Mouse (Mus musculus): ENCODE data around the gene Rlbp1. TPM values are rescaled to one million over a fixed set of nuclear protein-coding genes. Genes with fewer than 3 reads are reported as not detected.

Gene Rlbp1
- total RNA-seq (2021): 10 to 100 TPM; 22.4 to 32.9 TPM
- long read RNA-seq, transcript Rlbp1-201 (9 exons, 2,134 nt): minor isoform, 6 of 45 reads
- long read RNA-seq, transcript Rlbp1-202 (9 exons, 2,142 nt): major isoform, 28 of 45 reads
- long read RNA-seq, partial matches to known transcripts: 3 of 45 reads
- long read RNA-seq, other reads (novel, unspliced or antisense): 8 of 45 reads

DNA sequence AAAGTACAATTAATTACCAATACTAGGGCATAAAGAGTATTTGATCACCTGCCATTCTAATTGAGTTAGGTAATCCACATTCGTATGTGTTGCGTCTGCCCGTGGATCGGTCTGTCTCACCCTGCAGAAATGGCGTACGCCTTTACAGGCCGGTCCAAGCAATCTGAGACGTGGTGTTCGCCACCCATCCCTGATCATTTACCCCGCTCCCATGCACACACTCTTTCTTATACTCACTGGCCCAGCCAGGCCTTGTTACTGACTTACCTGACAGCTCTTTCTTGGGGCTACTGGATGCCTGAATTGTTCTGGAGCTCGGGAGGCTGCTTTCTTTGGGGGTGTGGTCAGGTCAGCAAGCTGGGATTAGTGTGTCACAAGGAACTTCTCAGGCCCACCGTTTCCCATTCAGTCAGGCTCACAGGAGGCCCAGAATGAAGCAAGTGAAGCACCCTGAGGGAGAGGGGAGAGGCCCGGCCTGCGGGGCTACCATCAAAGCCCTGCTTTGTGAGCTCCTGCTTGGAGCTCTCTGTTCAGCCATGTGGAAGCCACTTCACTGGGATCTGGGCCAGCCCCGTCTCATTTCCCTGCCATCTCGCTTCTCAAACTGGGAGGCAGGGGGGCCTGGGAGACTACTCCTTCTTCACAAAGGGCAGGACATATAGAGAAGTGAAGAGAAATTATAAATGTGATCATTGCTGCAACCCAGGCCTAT lies at the start of gene Rlbp1:
Rlbp1 (minus strand) TSS at position 627 of the 712 bp plus-strand sequence.
- DNase-seq (ENCODE audit: low spot score in 2 of 2): peak; percentile 70 to 74

DNA sequence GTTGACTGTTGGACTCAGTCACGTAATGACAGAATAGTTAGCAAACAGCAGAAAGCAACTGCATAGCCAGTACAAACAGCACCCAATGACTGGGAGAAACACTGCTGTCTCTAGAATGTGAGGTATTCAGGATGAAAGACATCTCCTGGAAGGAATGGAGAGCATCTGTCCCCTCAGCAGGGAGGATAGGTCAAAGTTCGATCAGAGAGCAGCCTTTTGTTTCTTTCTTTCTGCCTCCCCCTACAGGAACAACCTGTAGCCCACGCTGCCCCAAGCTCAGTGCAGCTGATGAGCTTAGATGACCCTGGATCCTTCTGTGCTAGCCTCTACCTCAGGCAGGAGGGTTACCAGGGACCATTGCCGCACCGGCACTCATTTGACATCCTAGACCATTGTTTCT lies 41.4 kb upstream of the Rlbp1 start:
- DNase-seq (ENCODE audit: low spot score in 2 of 2): no peak

DNA sequence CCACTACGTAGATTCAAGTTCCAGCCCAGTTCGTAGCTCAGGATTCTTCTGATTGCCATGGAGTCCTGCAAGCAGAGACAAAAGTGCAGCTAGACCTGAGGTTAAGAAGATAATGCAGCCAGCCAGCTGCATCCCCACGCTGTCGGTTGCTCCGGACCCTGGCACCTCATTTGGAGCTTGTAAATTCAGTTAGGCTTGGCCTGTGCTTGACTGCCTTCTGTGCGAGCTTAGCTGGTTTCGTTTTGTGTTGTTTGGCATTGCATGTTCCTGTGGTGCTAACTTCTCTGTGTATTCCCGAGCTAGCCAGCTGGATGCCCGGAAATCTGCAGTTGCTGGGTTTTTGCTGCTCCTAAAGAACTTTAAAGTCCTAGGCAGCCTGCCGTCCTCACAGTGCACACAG lies 39.0 kb upstream of the Rlbp1 start:
- no peak for DNase-seq (ENCODE audit: low spot score in 2 of 2)

DNA sequence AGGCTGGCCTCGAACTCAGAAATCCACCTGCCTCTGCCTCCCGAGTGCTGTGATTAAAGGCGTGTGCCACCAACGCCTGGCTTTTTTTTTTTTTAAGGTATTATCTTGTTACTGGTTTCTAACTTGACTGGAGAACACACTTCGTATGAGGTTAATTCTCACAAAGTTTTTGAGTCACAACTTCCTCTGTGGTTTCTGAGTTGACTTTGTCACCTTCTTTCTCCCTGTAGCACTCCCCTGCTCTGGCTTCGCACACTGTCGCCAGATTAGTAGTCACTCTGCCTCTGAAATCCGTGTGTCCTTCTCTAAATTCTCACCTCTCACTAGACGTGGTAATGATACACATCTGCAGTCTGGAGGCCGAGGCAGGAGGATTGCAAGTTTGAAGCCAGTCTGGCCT lies 36.0 kb upstream of the Rlbp1 start:
- no peak for DNase-seq (ENCODE audit: low spot score in 2 of 2)

DNA sequence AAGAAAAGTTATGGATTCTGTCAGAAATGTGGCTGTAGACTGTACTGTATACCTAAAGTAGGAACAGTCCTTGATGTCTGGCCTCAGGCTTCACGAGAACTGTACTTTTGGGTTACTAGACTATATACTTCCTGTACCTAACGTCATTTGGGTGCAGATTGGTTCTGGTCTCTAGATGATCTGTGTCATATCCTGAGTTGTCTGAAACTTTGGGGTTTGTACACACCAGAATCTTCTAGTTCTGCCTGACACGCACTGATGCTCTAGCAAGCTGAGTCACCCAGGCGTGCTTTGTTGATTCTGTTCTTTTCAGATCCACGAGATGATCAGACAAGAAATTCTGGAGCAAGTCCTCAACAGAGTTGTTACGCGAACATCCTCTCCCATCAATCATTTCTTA lies 33.1 kb upstream of the Rlbp1 start:
- no peak for DNase-seq (ENCODE audit: low spot score in 2 of 2)

DNA sequence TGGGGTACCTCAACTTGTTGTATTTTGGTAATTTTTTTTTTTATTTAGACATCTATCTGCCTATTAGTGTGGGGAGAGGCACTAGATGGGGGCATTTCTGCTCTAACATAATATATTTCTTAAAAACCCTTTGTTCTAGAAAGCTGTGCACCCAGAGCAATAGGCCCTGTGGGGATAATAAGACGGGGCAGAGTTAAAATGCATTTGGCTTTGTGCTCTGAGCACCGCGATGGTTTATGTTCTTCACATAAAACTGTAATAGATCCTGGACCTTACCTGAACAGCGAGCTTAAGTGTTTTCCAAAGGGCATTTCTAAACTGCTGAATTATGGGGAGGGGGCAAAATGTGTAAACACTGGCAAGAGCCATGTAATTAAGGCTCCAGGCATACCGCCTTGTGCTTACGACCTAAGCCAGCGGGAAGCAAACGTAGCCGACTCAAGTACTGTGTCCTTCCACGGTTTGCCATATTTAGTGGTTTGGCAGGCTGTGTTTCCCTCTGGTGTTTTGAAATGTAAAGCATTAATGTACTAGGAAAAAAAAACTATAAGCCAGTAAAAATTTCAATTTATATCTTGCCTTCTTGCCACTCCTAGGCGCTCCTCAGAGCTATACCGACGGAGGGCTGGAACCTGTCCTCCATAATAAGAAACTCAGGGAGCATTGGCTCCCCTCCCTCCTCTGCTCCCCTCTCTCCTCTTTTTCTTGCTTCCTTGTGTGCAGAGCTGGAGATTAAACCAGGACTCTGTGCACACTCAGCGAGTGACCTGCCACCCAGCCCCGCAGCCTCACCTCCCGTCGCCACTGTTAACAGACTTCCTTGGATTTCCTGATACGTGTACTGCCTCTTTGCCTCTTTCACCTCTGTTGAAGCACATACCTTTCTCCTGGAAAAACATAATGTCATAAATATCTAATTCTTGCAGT lies 27.9 kb upstream of the Rlbp1 start:
- no peak for DNase-seq (ENCODE audit: low spot score in 2 of 2)

DNA sequence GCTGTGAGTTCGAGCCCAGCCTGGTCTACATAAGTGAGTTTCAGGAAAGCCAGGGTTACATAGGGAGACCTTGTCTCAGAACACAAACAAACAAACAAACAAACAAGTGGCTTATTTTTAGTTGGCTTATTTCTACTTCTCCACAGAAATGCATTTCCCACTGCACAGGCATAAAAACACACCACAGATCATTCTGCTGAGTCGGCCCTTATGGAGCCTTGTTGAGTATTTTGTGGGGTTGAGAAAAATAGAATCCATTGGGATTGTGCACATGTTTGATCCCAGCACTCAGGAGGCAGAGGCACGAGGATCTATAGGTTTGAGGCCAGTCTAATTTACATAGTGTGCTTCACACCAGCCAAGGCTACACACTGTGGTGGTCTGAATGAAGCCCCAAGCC lies 13.4 kb upstream of the Rlbp1 start:
- DNase-seq (ENCODE audit: low spot score in 2 of 2): no peak

DNA sequence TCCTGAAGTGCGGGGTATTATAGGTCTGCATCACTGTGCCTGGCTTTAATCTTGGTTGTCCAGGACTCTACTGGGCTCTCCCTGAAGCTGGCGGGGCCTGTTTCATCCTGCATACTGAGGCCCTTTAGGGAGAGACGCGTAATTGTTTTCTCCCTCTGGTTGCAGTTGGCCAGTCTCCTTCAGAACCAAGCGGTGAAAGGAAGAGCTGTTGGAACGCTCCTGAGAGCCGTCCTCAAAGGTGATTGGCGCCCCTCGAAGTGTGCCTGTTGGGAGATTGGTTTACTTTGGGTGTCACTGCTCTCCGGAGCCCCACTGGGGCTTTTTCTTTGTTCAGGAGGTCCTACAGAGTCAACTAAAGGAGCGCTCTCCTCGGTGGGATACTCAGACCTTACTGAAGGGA lies 12.1 kb upstream of the Rlbp1 start:
- DNase-seq (ENCODE audit: low spot score in 2 of 2): no peak

DNA sequence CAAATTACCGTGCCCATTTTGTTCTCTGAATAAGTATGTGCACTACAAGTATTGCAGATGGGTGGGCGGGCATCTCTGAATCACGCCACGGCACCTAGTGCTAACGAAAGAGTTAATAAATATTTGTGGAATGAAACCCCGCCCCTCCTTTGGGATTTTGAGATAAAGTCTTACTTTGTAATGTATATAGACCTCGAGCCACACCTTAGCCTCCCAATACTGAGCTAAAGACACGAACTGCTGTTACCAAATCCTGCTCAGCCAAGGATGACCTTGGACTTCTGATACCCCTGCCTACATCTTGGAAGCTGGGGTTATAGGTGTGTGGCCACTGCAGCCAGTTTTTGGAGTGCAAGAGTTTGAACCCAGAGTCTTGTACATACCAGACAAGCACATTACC lies 11.6 kb upstream of the Rlbp1 start:
- no peak for DNase-seq (ENCODE audit: low spot score in 2 of 2)

DNA sequence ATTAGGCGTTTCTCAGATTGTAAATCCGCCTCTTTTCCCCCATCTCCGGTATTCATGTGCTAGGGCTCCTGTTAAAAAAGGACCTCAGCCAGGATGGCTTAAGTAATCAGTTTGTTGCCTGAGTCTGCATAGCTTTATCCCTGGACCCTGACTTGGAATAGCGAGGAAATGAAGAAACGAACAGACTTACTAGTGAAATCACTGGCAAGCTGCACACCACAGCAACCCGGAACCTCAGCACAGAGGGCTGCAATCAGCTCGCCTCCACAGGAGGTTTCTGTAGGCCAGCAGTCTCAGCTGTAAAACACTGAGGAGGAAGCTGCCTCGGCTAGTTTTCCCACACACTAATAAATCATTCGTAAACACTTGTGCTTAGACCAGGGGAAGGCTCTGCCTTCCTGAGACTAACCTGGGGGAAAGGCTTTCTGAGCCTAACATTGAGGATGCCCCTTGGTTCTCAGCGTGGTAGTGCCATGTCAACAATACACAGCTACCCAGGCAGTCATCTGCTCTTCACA lies 10.7 kb upstream of the Rlbp1 start:
- no peak for DNase-seq (ENCODE audit: low spot score in 2 of 2)

DNA sequence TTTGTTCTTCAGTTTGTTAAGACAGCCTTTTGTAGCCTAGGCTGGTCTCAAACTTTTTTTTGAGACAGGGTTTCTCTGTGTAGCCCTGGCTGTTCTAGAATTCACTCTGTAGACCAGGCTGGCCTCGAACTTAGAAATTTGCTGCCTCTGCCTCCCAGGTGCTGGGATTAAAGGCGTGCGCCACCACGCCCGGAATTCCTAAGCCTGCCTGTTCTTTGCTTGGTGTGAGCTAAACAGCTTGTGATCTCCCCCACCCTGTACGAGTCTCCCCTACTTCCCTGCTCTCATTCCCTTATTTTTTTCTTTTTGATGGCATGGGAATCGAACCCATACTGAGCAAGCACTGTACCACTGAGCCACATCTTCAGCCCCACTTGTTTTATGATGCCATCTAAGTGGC lies 8.3 kb upstream of the Rlbp1 start:
- no peak for DNase-seq (ENCODE audit: low spot score in 2 of 2)

DNA sequence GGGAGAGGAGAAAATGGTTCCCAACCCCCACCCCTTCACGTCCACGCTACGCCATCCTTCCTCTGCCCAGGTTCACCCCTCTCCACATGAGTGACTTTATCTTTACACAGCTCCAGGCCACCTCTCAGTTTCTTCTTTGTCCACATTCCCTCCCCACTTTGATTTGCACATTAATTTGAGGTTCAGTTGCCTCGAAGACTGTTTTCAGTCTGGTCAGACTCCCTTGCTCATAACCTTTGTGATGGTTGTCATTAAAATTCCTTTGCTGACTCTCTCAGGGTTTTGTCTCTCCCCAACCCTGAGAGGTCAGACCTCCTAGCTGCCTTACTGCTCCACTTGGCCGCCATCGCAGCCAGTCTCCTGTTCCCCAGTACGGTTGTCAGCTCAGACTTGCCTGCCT lies 7.8 kb upstream of the Rlbp1 start:
- no peak for DNase-seq (ENCODE audit: low spot score in 2 of 2)

DNA sequence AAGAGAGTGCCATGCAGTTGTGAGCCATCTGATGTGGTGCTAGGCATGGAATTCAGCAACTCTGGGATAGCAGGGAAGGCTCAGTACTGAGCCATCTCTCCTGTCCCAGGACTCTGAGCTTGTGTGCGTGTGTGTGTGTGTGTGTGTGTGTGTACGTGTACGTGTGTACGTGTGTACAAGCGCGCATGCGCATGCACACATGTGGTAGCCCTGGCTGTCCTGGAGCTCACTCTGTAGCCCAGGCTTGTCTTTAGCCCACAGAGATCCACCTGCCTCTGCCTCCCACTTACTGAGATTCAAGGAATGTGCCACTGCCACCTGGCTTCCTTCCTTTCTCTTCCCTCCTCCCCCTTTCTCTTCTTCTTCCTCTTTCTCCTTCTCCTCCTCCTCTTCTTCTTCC lies 7.1 kb upstream of the Rlbp1 start:
- DNase-seq (ENCODE audit: low spot score in 2 of 2): no peak

DNA sequence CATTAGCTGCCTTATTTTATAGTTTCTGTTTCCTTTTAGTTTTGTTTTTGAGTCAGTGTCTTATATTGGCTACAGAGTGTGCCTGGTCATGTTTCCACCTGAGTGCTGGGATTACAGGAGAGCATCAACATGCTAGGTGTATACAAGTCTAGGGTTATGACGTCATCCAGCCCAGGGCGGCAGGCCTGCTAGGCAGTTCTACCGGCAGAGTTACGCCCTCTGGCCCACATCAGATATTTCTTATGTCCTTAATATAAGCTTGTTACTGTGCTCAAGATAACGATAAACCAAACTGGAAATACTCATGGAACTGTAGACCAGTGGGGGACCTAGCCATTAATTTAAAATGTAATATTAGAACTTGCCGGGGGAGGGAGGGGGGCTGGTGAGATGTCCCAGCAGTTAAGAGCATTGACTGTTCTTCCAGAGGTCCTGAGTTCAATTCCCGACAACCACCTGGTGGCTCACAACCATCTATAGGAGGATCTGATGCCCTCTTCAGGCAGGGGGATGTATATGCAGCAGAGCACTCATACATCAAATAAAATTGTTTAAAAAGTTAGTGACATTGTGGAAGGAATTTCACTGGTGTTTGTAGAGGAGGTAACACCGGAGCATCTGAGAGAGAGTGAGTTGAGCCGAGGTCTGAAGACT lies 6.1 kb upstream of the Rlbp1 start:
- DNase-seq (ENCODE audit: low spot score in 2 of 2): no peak

DNA sequence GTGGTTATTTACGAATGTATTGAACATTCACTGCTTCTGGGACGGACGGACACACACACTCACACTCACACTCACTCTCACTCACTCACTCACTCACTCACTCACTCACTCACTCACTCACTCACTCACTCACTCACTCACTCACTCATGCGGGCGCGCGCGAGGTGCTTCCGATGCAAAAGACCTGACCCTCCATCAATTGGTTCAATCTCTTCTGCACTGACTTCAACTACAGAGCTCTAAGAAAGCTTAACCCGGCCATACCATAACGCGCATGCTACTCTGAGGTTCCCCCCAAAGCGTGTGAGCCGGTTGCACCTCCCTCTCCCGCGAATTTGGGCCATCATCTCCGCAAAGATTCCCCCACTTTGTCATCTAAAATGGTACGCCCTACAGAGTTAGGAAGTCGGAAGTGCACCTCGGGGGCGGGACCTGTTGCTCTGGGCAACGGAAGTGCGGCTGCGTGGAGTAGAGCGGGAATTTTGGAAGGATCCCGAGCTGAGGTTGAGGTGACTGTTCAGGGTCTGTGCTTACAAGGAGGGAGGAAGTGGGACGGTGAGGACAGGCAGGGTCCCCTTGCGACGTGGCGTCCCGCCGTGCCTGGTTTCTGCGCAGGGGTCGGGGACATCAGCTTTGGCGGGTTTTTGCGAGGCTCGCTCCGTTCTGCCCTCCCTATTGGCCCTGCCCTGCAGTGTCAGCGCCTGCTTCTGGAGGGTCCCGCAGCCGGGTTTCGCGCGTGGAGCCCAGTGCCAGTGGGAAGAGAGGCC lies 5.2 kb upstream of the Rlbp1 start, which contains the start of gene Fanci:
Fanci (plus strand) TSS at position 47 of the 767 bp plus-strand sequence.
- peak; percentile 97 for DNase-seq (ENCODE audit: low spot score in 2 of 2)

DNA sequence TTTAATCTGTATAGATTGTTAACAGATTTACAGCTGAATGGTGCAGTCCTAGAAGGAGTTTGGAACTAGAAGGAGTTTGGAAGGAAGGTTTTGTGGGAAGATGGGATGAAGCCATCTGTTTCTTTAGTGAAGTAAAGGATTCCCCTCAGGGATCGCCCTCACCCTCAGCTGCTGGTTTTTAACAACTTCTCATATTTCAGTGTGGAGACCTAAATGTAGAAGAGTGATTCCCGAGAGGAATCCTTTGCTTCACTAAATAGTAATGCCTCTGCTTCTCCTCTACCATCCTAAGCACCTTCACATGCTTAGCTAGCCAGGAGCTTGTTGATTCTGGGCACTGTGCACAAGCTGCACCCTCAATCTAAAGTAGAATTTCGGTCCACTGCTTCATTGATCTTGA lies 4.6 kb upstream of the Rlbp1 start:
- peak in 1 of 2 experiments; percentile 21 for DNase-seq (ENCODE audit: low spot score in 2 of 2)

DNA sequence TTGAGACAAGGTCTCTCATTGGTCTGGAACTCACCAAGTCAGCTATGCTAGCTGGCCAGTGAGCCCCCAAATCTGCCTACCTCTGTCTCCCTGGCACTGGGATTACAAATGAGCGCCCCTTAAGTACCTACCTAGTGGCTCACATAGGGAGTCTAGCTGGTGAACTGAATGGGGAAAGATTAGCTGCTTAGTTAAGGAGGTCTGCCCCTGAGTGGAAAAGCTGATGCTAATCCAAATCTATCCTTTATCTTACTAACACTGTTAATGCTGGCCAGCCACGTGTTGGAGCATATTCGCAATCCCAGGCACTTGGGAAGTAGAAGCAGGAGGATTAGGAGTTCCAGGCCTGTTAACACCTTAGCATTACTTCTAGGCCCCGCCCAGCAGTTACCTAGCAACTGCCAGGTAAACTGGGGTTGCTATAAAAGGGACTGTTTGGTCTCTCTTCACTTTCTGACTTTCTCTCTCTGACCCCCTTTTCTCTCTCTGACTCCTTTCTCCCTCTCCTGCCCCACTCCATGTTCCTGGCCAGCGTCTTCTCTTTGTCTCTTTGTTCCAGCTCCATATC lies 3.4 kb upstream of the Rlbp1 start:
- DNase-seq (ENCODE audit: low spot score in 2 of 2): no peak

DNA sequence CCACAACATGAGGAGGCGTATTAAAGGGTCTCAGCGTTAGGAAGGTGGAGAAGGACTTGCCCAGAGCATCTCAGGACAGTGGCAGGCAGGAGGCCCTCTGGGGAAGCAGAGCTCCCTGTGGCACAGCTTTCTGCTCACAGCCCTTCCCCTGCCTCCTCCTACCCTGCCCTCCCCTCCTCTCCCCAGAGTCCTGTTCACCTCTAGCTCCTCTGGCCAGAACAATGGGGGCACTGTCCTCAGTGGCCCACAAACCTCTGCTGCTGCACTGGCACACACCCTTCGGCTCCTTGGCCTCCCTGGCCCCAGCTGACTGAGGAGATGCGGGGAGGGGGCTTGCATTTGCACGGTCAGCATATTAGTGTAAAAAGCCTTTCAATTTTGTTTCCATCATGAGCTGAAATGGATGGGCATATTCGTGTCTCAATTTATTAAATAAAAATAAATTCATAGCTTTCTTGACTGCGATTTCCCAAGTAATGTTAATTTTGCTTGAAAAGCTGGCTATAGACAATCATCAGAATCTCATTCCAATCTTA lies 1.9 kb upstream of the Rlbp1 start:
- DNase-seq (ENCODE audit: low spot score in 2 of 2): no peak

DNA sequence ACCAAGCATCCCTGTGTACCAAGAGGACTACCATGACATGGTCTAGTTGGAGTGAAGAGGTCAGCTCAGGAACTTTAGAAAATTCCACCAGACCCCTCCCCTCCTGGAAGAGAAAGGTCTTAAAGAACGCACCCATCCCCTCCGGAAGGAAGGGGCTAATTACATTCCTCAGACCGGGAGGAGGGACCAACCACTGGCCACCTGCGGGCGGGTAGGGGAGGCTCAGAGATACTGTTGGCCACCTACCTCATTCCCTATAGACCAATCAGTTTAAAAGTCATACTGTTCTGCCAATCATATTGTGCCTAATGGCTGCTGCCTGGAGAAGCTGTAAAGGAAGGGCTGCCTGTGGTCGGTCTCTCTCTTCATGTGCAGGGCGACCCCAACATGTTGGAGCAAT lies 1.1 kb upstream of the Rlbp1 start:
- DNase-seq (ENCODE audit: low spot score in 2 of 2): no peak

DNA sequence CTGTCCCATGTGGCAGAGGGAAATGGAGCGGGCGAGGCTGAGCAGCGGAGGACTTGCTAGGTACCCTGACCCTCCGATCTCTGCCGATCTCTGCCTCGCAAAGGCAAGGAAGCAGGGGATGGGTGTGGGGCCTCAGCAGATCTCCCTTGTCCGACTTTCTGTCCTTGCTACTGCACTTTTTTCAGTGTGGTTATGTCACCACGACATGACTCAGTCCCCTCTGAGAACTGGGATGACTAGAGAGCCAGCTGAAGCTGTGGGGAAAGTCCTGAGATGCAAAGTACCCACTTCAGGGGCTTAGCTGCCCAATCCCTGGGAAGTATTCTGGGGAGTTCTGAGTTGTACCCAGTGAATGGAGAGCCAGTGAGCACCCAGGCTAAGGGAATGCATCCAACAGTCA lies 292 bp upstream of the Rlbp1 start:
- DNase-seq (ENCODE audit: low spot score in 2 of 2): no peak
